Mouse (Mus musculus) CH12.LX (cell line): ENCODE data around the gene Tomm20. TPM values are rescaled to one million over a fixed set of nuclear protein-coding genes. Genes with fewer than 3 reads are reported as not detected.

Experiments
- DNase-seq: peaks from one replicate; pipeline ENCODE4 v3.0.0-alpha.2; 2013; ENCODE audit errors: extremely low read depth
- H3K27ac ChIP-seq: 2 replicates; pipeline ENCODE4 v1.5.1; 2012; ENCODE audit warnings: low read depth, mild to moderate bottlenecking, control low read depth, moderate library complexity; ENCODE audit not compliant: insufficient read depth
- H3K27me3 ChIP-seq: replicated peaks from 2 replicates; pipeline ENCODE3; 2012; ENCODE audit warnings: inconsistent platforms
- H3K36me3 ChIP-seq, 2 experiments: replicated peaks in 1 of 2; 2 replicates each; pipeline versions ENCODE3 to v1.6.1; 2012; ENCODE audit warnings: inconsistent platforms in 1 of 2, low read length in 1 of 2, mild to moderate bottlenecking in 1 of 2, mixed read lengths in 1 of 2, moderate library complexity in 1 of 2; ENCODE audit not compliant: control insufficient read depth in 1 of 2, insufficient read depth in 1 of 2
- H3K4me1 ChIP-seq, 2 experiments: 2 replicates each; pipeline ENCODE4 v1.6.1; 2012; ENCODE audit warnings: inconsistent platforms in 1 of 2, moderate library complexity in 1 of 2; ENCODE audit not compliant: insufficient read depth in 2 of 2, control insufficient read depth in 1 of 2
- H3K4me2 ChIP-seq: 2 replicates; pipeline ENCODE4 v1.6.1; 2012; ENCODE audit warnings: low read depth, mild to moderate bottlenecking, control low read depth; ENCODE audit not compliant: poor library complexity, insufficient read depth, severe bottlenecking
- H3K4me3 ChIP-seq, 3 experiments: fragments of 150-350 bp in 1 of 3; sonication (generic) in 1 of 3; replicated peaks in 1 of 3; 2 replicates each; pipeline versions ENCODE3 to v1.5.1; 2011 to 2012; ENCODE audit warnings: low read depth in 2 of 3, low read length in 2 of 3, mild to moderate bottlenecking in 2 of 3, moderate library complexity in 2 of 3, control low read depth in 1 of 3, improper control_type of control experiment in 1 of 3, inconsistent platforms in 1 of 3, mixed read lengths in 1 of 3; ENCODE audit not compliant: poor library complexity in 1 of 3
- H3K79me2 ChIP-seq: replicated peaks from 2 replicates; pipeline ENCODE4 v1.6.1; 2012; ENCODE audit warnings: mild to moderate bottlenecking, moderate library complexity; ENCODE audit not compliant: control insufficient read depth, poor library complexity, insufficient read depth, severe bottlenecking; ENCODE audit errors: extremely low read depth
- H3K9ac ChIP-seq: 2 replicates; pipeline ENCODE4 v1.6.1; 2012; ENCODE audit warnings: low read depth, mild to moderate bottlenecking, control low read depth, moderate library complexity; ENCODE audit not compliant: insufficient read depth
- H3K9me3 ChIP-seq: replicated peaks from 2 replicates; pipeline ENCODE3; 2012; ENCODE audit warnings: low read length, inconsistent platforms, mixed read lengths
- CTCF ChIP-seq, 2 experiments: IDR thresholded peaks in 1 of 2; conservative IDR thresholded peaks in 1 of 2; 2 replicates each; pipeline ENCODE4 v1.5.1; 2011 to 2012; ENCODE audit warnings: low read depth in 2 of 2, low read length in 2 of 2, improper control_type of control experiment in 1 of 2, inconsistent platforms in 1 of 2, mild to moderate bottlenecking in 1 of 2, moderate library complexity in 1 of 2
- ETS1 ChIP-seq: conservative IDR thresholded peaks from 2 replicates; pipeline ENCODE4 v1.6.1; 2012; ENCODE audit warnings: low read depth, mild to moderate bottlenecking, inconsistent platforms, low read length, improper control_type of control experiment, moderate library complexity
- GABPA ChIP-seq: IDR thresholded peaks from 2 replicates; pipeline ENCODE4 v1.6.1; 2012; ENCODE audit warnings: low read depth, low read length, improper control_type of control experiment, inconsistent platforms; ENCODE audit not compliant: insufficient replicate concordance
- IRF4 ChIP-seq: IDR thresholded peaks from 2 replicates; pipeline ENCODE4 v1.6.1; 2014; ENCODE audit warnings: low read depth, mild to moderate bottlenecking, inconsistent platforms, low read length, improper control_type of control experiment
- JUN ChIP-seq: IDR thresholded peaks from 2 replicates; pipeline ENCODE4 v1.6.1; 2011; ENCODE audit warnings: low read depth, mild to moderate bottlenecking, low read length, improper control_type of control experiment, moderate library complexity; ENCODE audit not compliant: insufficient read depth
- JUND ChIP-seq: conservative IDR thresholded peaks from 2 replicates; pipeline ENCODE4 v1.6.1; 2011; ENCODE audit warnings: low read depth, low read length, improper control_type of control experiment
- KAT2A ChIP-seq: IDR thresholded peaks from 2 replicates; pipeline ENCODE4 v1.6.1; 2012; ENCODE audit warnings: low read length, improper control_type of control experiment, inconsistent platforms; ENCODE audit not compliant: insufficient replicate concordance
- MAFK ChIP-seq: IDR thresholded peaks from 2 replicates; pipeline ENCODE4 v1.6.1; 2011; ENCODE audit warnings: low read length, improper control_type of control experiment; ENCODE audit not compliant: insufficient replicate concordance
- MAZ ChIP-seq: IDR thresholded peaks from 2 replicates; pipeline ENCODE4 v1.6.1; 2012; ENCODE audit warnings: low read depth, mild to moderate bottlenecking, inconsistent platforms, low read length, improper control_type of control experiment, moderate library complexity
- MEF2A ChIP-seq: IDR thresholded peaks from 2 replicates; pipeline ENCODE4 v1.6.1; 2014; ENCODE audit warnings: low read depth, mild to moderate bottlenecking, inconsistent platforms, low read length, improper control_type of control experiment, borderline replicate concordance
- MYC ChIP-seq: IDR thresholded peaks from 2 replicates; pipeline ENCODE4 v1.6.1; 2011; ENCODE audit warnings: low read depth, mild to moderate bottlenecking, improper control_type of control experiment, low read length
- NELFE ChIP-seq: IDR thresholded peaks from 2 replicates; pipeline ENCODE4 v1.6.1; 2011; ENCODE audit warnings: low read depth, low read length, improper control_type of control experiment
- PAX5 ChIP-seq: IDR thresholded peaks from 2 replicates; pipeline ENCODE4 v1.6.1; 2012; ENCODE audit warnings: low read length, inconsistent platforms, mixed read lengths
- RAD21 ChIP-seq: IDR thresholded peaks from 2 replicates; pipeline ENCODE4 v1.6.1; 2011; ENCODE audit warnings: low read depth, mild to moderate bottlenecking, low read length, improper control_type of control experiment, moderate library complexity
- SIN3A ChIP-seq: IDR thresholded peaks from 2 replicates; pipeline ENCODE4 v1.6.1; 2012; ENCODE audit warnings: low read length, improper control_type of control experiment, inconsistent platforms
- SMC3 ChIP-seq: IDR thresholded peaks from 2 replicates; pipeline ENCODE4 v1.6.1; 2011; ENCODE audit warnings: low read depth, low read length, improper control_type of control experiment
- TBP ChIP-seq: conservative IDR thresholded peaks from 2 replicates; pipeline ENCODE4 v1.6.1; 2011; ENCODE audit warnings: low read depth, low read length, improper control_type of control experiment
- TCF12 ChIP-seq: IDR thresholded peaks from 2 replicates; pipeline ENCODE4 v1.6.1; 2014; ENCODE audit warnings: low read depth, mild to moderate bottlenecking, inconsistent platforms, low read length, improper control_type of control experiment
- USF2 ChIP-seq: conservative IDR thresholded peaks from 2 replicates; pipeline ENCODE4 v1.6.1; 2011; ENCODE audit warnings: low read depth, low read length, improper control_type of control experiment
- ZKSCAN1 ChIP-seq: IDR thresholded peaks from 2 replicates; pipeline ENCODE4 v1.6.1; 2012; ENCODE audit warnings: low read depth, inconsistent platforms, low read length, improper control_type of control experiment, borderline replicate concordance
- ZMIZ1 ChIP-seq: IDR thresholded peaks from 2 replicates; pipeline ENCODE4 v1.6.1; 2012; ENCODE audit warnings: low read depth, mild to moderate bottlenecking, inconsistent platforms, low read length, improper control_type of control experiment
- dilution Hi-C: fragments of 300-500 bp; cut with MboI; formaldehyde crosslinking; loops from 2 replicates; pipeline ENCODE4 v1.14.3; 2020; ENCODE audit warnings: low sequenced_read_pairs; ENCODE audit not compliant: extremely low pct_unique_long_range_greater_than_20kb, extremely low pct_ligation_motif_present
- in situ Hi-C: fragments of 300-500 bp; cut with MboI; formaldehyde crosslinking; loops from 3 replicates; pipeline ENCODE4 v1.14.3; 2019; ENCODE audit warnings: low sequenced_read_pairs, low pct_ligation_motif_present, low pct_unique_long_range_greater_than_20kb, mixed read lengths
- polyA plus RNA-seq: library from polyadenylated mRNA; unstranded; fragments of >175 nt; gene quantifications from 2 replicates; pipeline ENCODE4 v1.2.1, GENCODE M21; 2012; ENCODE audit warnings: low read depth; ENCODE audit not compliant: insufficient read length
- total RNA-seq, 2 experiments: library from RNA; depleted of rRNA; stranded (reverse); fragments of 300-350 nt in 1 of 2; fragments of >200 nt in 1 of 2; gene quantifications; 2 replicates each; pipeline ENCODE4 v1.2.3; 2012 to 2014

The Tomm20 gene
- total and polyA plus RNA-seq, 3 experiments: 130 to 513 (median 394) TPM

GRCm38 (mm10) chr8:126907968-126908367 lies 37.7 kb downstream of the Tomm20 start:
- H3K79me2 ChIP-seq: no peaks in the 10 kb centered on the region
- in situ Hi-C loops (no loop called here), dilution Hi-C loops (loop anchor here (25.0 kb wide), 1 partner anchor 421 kb away; the partner anchor contains the start of gene Tarbp1)
- no peak for DNase-seq
- H3K27me3 ChIP-seq: no peaks in the 10 kb centered on the region
- H3K27ac ChIP-seq: no peak overlapping the region
- H3K4me1 ChIP-seq: peaks cover 6 to 40% of the 10 kb centered on the region in 2 experiments
- TF ChIP-seq KAT2A (no peak), TCF12 (no peak), MAZ (no peak), GABPA (no peak), IRF4 (no peak), NELFE (no peak), CTCF (conservative IDR thresholded peaks at IDR 0.05 in 1 of 2, IDR thresholded peaks at IDR 0.05 in 1 of 2; ENCODE audit: low read depth in 2 of 2, low read length in 2 of 2) (no peak), TBP (no peak)
- no peak overlapping the region for H3K4me3 ChIP-seq
- H3K36me3 ChIP-seq: no peaks in the 10 kb centered on the region
- H3K9me3 ChIP-seq: peaks cover 5% of the 10 kb centered on the region
- no peak overlapping the region for H3K4me2 ChIP-seq
- no peak overlapping the region for H3K9ac ChIP-seq

- no peaks in the 10 kb centered on the region for H3K36me3 ChIP-seq
- no peaks in the 10 kb centered on the region for H3K79me2 ChIP-seq
- dilution Hi-C loops: loop anchor here (25.0 kb wide), 1 partner anchor 420 kb away; the partner anchor contains the start of gene Tarbp1
- in situ Hi-C loops: no loop called here
- H3K4me1 ChIP-seq: peaks cover 6 to 42% of the 10 kb centered on the region in 2 experiments
- no peak overlapping the region for H3K4me2 ChIP-seq
- H3K27me3 ChIP-seq: no peaks in the 10 kb centered on the region
- no peak overlapping the region for H3K4me3 ChIP-seq
- no peak overlapping the region for H3K9ac ChIP-seq
- no peak for DNase-seq
- no peak for TF ChIP-seq CTCF (conservative IDR thresholded peaks at IDR 0.05 in 1 of 2, IDR thresholded peaks at IDR 0.05 in 1 of 2; ENCODE audit: low read depth in 2 of 2, low read length in 2 of 2)
- no peak for TF ChIP-seq TBP
- no peak for TF ChIP-seq MAZ
- no peak for TF ChIP-seq JUND
- no peak for TF ChIP-seq MAFK
- TF ChIP-seq PAX5: no peak
- no peak for TF ChIP-seq MEF2A
- TF ChIP-seq MYC: no peak
- no peak for TF ChIP-seq ETS1
- TF ChIP-seq TCF12: no peak
- no peak overlapping the region for H3K27ac ChIP-seq
- peaks cover 5% of the 10 kb centered on the region for H3K9me3 ChIP-seq
These were observed 38.3 kb downstream of the Tomm20 start for GRCm38 (mm10) chr8:126907374-126907773.

GRCm38 (mm10) chr8:126905387-126905786 lies 40.3 kb downstream of the Tomm20 start:
- Histone ChIP-seq H3K36me3 (no peaks in the 10 kb centered on the region), H3K27me3 (no peaks in the 10 kb centered on the region), H3K9me3 (peaks cover 5% of the 10 kb centered on the region), H3K4me1 (peaks cover 9 to 59% of the 10 kb centered on the region in 2 experiments), H3K9ac (no peak overlapping the region), H3K27ac (no peak overlapping the region), H3K4me3 (no peak overlapping the region), H3K79me2 (no peaks in the 10 kb centered on the region), H3K4me2 (no peak overlapping the region)
- dilution Hi-C loops: loop anchor here (25.0 kb wide), 1 partner anchor 418 kb away; the partner anchor contains the start of gene Tarbp1
- TF ChIP-seq IRF4 (no peak), CTCF (conservative IDR thresholded peaks at IDR 0.05 in 1 of 2, IDR thresholded peaks at IDR 0.05 in 1 of 2; ENCODE audit: low read depth in 2 of 2, low read length in 2 of 2) (peak; percentile 38 to 69; a peak in 3 of 4 replicates), SMC3 (peak; percentile 70), TCF12 (no peak), SIN3A (no peak), USF2 (no peak), ZKSCAN1 (no peak), ZMIZ1 (no peak), JUN (no peak), RAD21 (peak; percentile 74)
- peak; percentile 54 for DNase-seq
- in situ Hi-C loops: no loop called here
